Mouse (Mus musculus): ENCODE results near the gene Capn13.
A peak's percentile ranks its signal among the peaks of the same experiment; 100 is the strongest.
"Not testable (repeated sequence)": the region's sequence is repeated elsewhere in the genome, so short reads cannot be mapped to it uniquely, and the experiment has no call there.

The Capn13 gene

DNA sequence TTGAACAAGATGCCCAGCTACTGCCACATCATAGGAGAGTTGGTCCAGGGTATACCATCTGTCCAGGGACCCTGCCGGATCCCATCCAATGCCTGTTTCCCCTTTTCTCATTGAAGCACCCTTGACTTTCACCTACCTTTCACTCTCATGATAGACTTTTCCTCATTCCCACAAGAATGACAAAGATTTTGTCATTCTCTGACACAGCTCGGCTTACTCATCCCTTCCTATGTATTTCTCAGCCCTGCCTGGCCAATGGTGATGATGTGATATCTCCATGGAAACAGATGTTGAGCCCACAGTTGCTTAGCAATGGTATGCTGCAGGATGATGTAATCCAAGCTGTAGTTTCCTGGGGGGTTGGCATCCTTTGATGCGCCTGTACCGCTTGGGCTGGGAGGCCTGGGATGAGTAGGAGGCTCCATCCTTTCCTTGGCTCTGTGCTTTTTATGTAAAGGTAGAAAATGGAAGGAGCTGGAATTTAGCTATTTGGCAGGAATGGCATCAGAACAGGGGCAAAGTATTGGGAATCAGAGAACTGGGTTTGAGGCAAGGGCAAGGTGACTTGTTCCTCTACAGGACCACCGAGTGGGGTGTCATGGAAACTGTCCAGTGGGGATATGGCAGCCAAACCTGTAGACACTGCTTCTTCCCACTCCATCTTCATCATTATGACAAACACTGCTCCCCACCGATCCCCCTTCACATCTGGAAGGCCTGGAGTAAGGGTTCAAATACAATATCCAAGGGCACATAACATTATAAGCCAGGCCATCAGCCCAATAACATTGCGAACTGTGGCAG lies 128.7 kb downstream of the Capn13 start:
- peak; percentile 78 for DNase-seq

DNA sequence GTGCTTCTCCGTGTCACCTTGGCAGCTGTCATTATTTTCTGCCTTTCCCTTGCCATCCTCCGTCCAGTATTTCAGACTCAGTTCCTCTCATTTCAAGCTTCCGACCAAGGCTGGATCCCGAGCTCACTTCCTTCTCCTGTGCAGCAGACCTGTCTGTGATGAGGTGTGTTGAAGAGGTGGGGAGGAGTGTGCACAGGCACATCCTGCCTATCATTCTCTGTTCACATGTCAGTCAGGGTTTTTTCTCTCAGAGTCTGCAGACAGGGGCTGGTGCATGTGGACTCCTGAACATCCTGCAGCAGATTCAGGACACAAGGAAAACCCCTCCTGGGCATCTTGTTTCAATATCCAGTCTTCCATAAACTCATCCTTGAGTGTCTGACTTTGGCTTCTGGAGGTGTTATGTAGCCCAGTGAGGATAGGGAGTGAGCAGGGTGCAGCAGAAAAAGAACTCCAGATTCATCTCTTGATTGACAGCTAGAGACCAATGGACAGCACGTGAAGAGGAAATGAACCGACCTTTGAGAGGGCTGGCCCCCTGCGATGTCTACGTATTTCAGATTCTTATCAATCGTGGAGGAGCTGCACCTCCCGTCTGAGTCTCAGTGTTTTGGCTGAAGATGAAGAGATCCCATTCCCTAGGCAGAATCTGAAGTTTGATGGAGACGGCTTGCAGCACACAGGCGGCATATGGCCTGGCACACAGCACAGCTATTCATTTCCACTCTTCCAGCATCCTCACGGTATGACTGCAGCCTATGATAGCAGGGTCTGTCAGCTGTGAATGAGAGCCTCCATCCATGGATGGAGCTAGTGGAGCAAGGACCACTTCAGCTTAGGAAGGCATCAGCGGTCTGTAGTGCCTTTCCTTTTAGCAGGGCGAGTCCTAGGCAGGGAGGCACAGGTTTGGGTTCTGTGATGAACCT lies 129.5 kb downstream of the Capn13 start:
- DNase-seq = no peak

DNA sequence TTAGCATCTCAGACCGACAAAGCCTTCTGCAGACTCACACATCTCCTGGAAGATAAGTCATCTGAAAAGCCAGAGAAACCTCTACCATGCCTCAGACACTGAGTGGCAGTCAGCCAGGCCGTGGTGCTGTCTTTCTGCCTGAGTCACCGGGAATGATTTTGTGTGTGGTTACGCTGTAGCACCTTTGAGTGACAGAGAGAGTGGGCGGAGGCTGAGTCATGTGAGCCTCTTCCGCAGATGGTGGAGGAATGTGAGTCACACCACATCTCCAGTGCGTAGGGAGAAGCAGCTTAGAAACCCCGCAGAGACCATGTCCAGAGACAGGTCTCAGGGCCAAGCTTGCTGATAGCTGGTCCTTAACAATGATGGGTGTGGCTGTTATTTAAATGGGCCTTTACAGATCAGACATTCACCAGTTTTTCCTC lies 137.6 kb downstream of the Capn13 start:
- DNase-seq = peak; percentile 84

DNA sequence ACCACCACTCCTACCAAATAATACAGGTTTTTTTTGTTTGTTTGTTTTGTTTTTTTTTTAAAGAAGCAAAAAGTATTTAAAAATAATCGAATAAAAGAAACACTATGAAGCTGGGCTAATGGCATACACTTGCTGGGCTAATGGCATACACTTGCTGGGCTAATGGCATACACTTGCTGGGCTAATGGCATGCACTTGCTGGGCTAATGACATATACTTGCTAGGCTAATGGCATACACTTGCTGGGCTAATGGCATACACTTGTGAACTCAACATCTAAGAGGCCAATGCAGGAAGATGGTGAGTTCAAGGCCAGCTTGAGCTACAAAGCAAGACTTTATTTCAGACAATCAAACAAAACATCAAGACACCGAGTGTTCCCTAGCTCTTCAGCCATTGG lies 138.1 kb downstream of the Capn13 start:
- no peak for DNase-seq

DNA sequence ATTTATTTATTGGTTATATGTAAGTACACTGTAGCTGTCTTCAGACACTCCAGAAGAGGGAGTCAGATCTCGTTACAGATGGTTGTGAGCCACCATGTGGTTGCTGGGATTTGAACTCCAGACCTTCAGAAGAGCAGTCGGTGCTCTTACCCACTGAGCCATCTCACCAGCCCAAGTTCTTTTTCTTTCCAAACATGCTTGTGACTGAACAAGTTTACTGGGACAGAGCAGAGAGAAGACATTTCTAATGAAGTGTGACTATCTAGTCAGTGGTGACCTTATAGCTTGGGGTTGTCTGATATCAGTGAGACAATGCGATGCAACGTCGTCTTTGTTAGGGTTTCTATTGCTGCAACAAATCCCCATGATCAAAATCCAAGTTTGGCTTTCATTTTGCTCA lies 141.4 kb downstream of the Capn13 start:
- DNase-seq = not testable (repeated sequence)

DNA sequence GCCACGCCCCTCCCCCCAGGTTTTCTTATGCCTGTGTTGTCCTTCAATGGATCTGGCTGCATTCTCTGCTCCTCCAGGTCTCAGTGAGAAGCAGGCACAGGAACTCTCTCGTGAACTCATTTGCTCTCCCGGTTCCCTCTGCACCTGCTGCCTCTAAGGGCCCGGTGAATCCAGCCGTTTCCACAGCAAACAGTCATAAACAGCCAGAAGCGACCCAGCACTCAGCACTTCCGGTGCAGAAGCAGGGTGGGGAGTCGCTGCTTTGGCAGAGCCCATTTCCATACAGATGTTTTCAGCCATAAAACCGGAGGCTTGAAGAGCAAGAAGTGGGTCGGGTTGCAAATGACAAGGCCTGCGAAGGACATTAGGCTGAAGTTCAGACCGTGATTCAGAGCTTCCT lies 142.0 kb downstream of the Capn13 start:
- DNase-seq = no peak

Data from right cerebral cortex, postnatal 25 days (tissue).